Comparison of ENCODE assay signal across 20 mouse cellular contexts in genomic region chr1:19242021-19242420, GRCm38 (mm10). TPM values are rescaled to one million over a fixed set of nuclear protein-coding genes. Genes with fewer than 3 reads are reported as not detected.
A peak's percentile ranks its signal among the peaks of the same experiment; 100 is the strongest.
DNase-seq lines count a peak whose midpoint lies in the region; ATAC-seq and TF ChIP-seq lines count a peak whose summit lies in the region.
"Had no signal": no experiment of that assay in that cellular context is flagged by ENCODE, and none has a peak within 500 bp of the region (broad histone marks: within the 10 kb centered on the region; RNA-seq: fewer than 3 reads in every experiment).

No protein-coding gene starts in this region.

- no peak overlapping the region for H3K4me3 ChIP-seq in heart, embryonic 11.5 days (ENCODE audit: low read depth, low read length)
- H3K4me3 ChIP-seq in kidney, embryonic 16.5 days (ENCODE audit: low read length) = no peak overlapping the region
- no peak overlapping the region for H3K4me3 ChIP-seq in embryonic facial prominence, embryonic 10.5 days
- no peak overlapping the region for H3K4me3 ChIP-seq in limb, embryonic 12.5 days (replicated peaks)
- H3K4me3 ChIP-seq in intestine, postnatal 0 days (ENCODE audit: low read depth, low read length) = no peak overlapping the region
- H3K4me3 ChIP-seq: layer of hippocampus, adult 2 months; myocyte had no signal

- no peaks in the 10 kb centered on the region for H3K36me3 ChIP-seq in heart, embryonic 11.5 days (ENCODE audit: control insufficient read depth, insufficient read depth, low read length)
- no peaks in the 10 kb centered on the region for H3K36me3 ChIP-seq in kidney, embryonic 16.5 days (ENCODE audit: insufficient read depth, low read length)
- H3K36me3 ChIP-seq in embryonic facial prominence, embryonic 10.5 days (replicated peaks) = no peaks in the 10 kb centered on the region
- no peaks in the 10 kb centered on the region for H3K36me3 ChIP-seq in limb, embryonic 12.5 days
- H3K36me3 ChIP-seq in intestine, postnatal 0 days (ENCODE audit: control insufficient read depth, insufficient read depth) = no peaks in the 10 kb centered on the region

- ATAC-seq in heart, embryonic 11.5 days (replicated peaks; ENCODE audit: insufficient number of reproducible peaks, low FRiP score, low TSS enrichment) = no peak
- ATAC-seq in kidney, embryonic 16.5 days (ENCODE audit: low FRiP score, low TSS enrichment) = peak; percentile 36; the same call in 1 of the 2 replicates
- ATAC-seq in limb, embryonic 12.5 days (ENCODE audit: insufficient number of reproducible peaks, insufficient read depth, low FRiP score, low TSS enrichment, low read depth) = no peak
- no peak for ATAC-seq in intestine, postnatal 0 days
- ATAC-seq: inflammation-experienced regulatory T-cells, adult 6 months had no signal

- no peaks in the 10 kb centered on the region for H3K9me3 ChIP-seq in heart, embryonic 11.5 days (replicated peaks; ENCODE audit: control insufficient read depth, low read length)
- 0 out of 2 replicates have a peak, but pooled peaks cover under 1% of the 10 kb centered on the region for H3K9me3 ChIP-seq in kidney, embryonic 16.5 days (ENCODE audit: low read length)
- H3K9me3 ChIP-seq in embryonic facial prominence, embryonic 10.5 days = no peaks in the 10 kb centered on the region
- H3K9me3 ChIP-seq in limb, embryonic 12.5 days = no peaks in the 10 kb centered on the region
- no peaks in the 10 kb centered on the region for H3K9me3 ChIP-seq in intestine, postnatal 0 days (ENCODE audit: control insufficient read depth)

- intact Hi-C loops in heart, postnatal 25 days (cut with DNase I) = no loop called here

- H3K27ac ChIP-seq in heart, embryonic 11.5 days (ENCODE audit: low read depth, low read length) = no peak overlapping the region
- H3K27ac ChIP-seq in kidney, embryonic 16.5 days (ENCODE audit: low read length) = no peak overlapping the region
- H3K27ac ChIP-seq in embryonic facial prominence, embryonic 10.5 days (replicated peaks) = no peak overlapping the region
- H3K27ac ChIP-seq in limb, embryonic 12.5 days = no peak overlapping the region
- no peak overlapping the region for H3K27ac ChIP-seq in intestine, postnatal 0 days (ENCODE audit: low read depth, low read length)
- H3K27ac ChIP-seq: layer of hippocampus, adult 2 months; macrophage had no signal

- 6% methylated on average over 8 of the region's 8 CpGs for WGBS in heart, embryonic 11.5 days (ENCODE audit: insufficient replicate concordance)
- WGBS in kidney, embryonic 16.5 days = 4% methylated on average over 8 of the region's 8 CpGs
- 3% methylated on average over 8 of the region's 8 CpGs for WGBS in embryonic facial prominence, embryonic 10.5 days
- 3% methylated on average over 8 of the region's 8 CpGs for WGBS in limb, embryonic 12.5 days
- 4% methylated on average over 8 of the region's 8 CpGs for WGBS in intestine, postnatal 0 days

- peak overlapping the region; percentile 54; the same call in 1 of the 2 replicates for H3K4me2 ChIP-seq in heart, embryonic 11.5 days
- H3K4me2 ChIP-seq in kidney, embryonic 16.5 days (replicated peaks; ENCODE audit: low read depth, low read length) = peak overlapping the region; percentile 47
- peak overlapping the region; percentile 55 for H3K4me2 ChIP-seq in limb, embryonic 12.5 days
- no peak overlapping the region for H3K4me2 ChIP-seq in intestine, postnatal 0 days (replicated peaks; ENCODE audit: low read depth)

- H3K4me1 ChIP-seq in heart, embryonic 11.5 days (ENCODE audit: control insufficient read depth, insufficient read depth, low read length) = no peaks in the 10 kb centered on the region
- 0 out of 2 replicates have a peak, but pooled peaks cover 7% of the 10 kb centered on the region for H3K4me1 ChIP-seq in kidney, embryonic 16.5 days (ENCODE audit: insufficient read depth, low read length)
- peaks cover 15% of the 10 kb centered on the region for H3K4me1 ChIP-seq in embryonic facial prominence, embryonic 10.5 days
- peaks cover 19% of the 10 kb centered on the region for H3K4me1 ChIP-seq in limb, embryonic 12.5 days (replicated peaks)
- no peaks in the 10 kb centered on the region for H3K4me1 ChIP-seq in intestine, postnatal 0 days (replicated peaks; ENCODE audit: control insufficient read depth, insufficient read depth, low read length)

- no peak for TF ChIP-seq CTCF in intestine, postnatal 0 days (IDR thresholded peaks at IDR 0.05; ENCODE audit: low read depth)

- DNase-seq in heart, postnatal 25 days (ENCODE audit: low spot score) = no peak
- no peak for DNase-seq in kidney, postnatal 25 days
- peak; percentile 25 for DNase-seq in embryonic facial prominence, embryonic 10.5 days (ENCODE audit: low spot score)
- no peak for DNase-seq in cerebellum, postnatal 14 days
- DNase-seq: adrenal gland, postnatal 25 days; cerebellum, adult 9-11 months; right cerebral cortex, postnatal 25 days; thymus, postnatal 4 days had no signal

- no peak overlapping the region for H3K9ac ChIP-seq in heart, embryonic 11.5 days (ENCODE audit: low read depth, low read length)
- H3K9ac ChIP-seq in kidney, embryonic 16.5 days (replicated peaks; ENCODE audit: low read length) = no peak overlapping the region
- H3K9ac ChIP-seq in limb, embryonic 12.5 days (replicated peaks) = no peak overlapping the region
- H3K9ac ChIP-seq in intestine, postnatal 0 days (ENCODE audit: low read depth, low read length) = no peak overlapping the region
- H3K9ac ChIP-seq: lung, embryonic 14.5 days had no signal

- peaks cover 58% of the 10 kb centered on the region for H3K27me3 ChIP-seq in heart, embryonic 11.5 days (ENCODE audit: control insufficient read depth, insufficient read depth, low read length)
- H3K27me3 ChIP-seq in kidney, embryonic 16.5 days (ENCODE audit: insufficient read depth, low read length) = peaks cover 62% of the 10 kb centered on the region
- peaks cover 82% of the 10 kb centered on the region for H3K27me3 ChIP-seq in embryonic facial prominence, embryonic 10.5 days (replicated peaks; ENCODE audit: low read depth, poor library complexity, severe bottlenecking)
- peaks cover 56% of the 10 kb centered on the region for H3K27me3 ChIP-seq in limb, embryonic 12.5 days
- peaks cover 42% of the 10 kb centered on the region for H3K27me3 ChIP-seq in intestine, postnatal 0 days (replicated peaks; ENCODE audit: control insufficient read depth, insufficient read depth, low read length)

RNA-seq across cellular contexts. Expression of gene Tfap2b, which starts 33.3 kb away (rescaled TPM):
- 0.48 and 1.3 TPM in 2 replicates for polyA plus RNA-seq in heart, embryonic 11.5 days (2014; fragmentation: Nextera tagmentation; extraction: Ambion mirVana)
- total RNA-seq in heart, postnatal 25 days (2021) = under 1 TPM; 0.08 to 0.16 TPM
- polyA plus RNA-seq in kidney, embryonic 16.5 days (2015; fragmentation: Nextera tagmentation; extraction: Ambion mirVana) = 54.5 and 62.1 TPM in 2 replicates
- 31.5 and 38.3 TPM in 2 replicates for polyA plus RNA-seq in embryonic facial prominence, embryonic 10.5 days (2016; fragmentation: Nextera tagmentation; extraction: Ambion mirVana)
- 49.9 and 52.6 TPM in 2 replicates for polyA plus RNA-seq in limb, embryonic 12.5 days (2016; fragmentation: Nextera tagmentation; extraction: Ambion mirVana)
- not detected in 2 replicates for polyA plus RNA-seq in intestine, postnatal 0 days (2015; fragmentation: Nextera tagmentation; extraction: Ambion mirVana)
- total RNA-seq: granulocyte monocyte progenitor cell, adult 5-6 weeks; hematopoietic stem cell, adult 5-6 weeks; liver, adult 2 months had no signal
- polyA plus RNA-seq: inflammation-experienced regulatory T-cells, adult 6 months; macrophage; myocyte had no signal

Comparison
In these comparisons a context has a peak if more than half of its experiments do, and no peak if none do; other contexts are left out.
1. RNA of gene Tfap2b, which starts 33.3 kb away (polyA plus RNA-seq): 54.5 to 62.1 TPM in kidney, embryonic 16.5 days, 49.9 to 52.6 TPM in limb, embryonic 12.5 days and 31.5 to 38.3 TPM in embryonic facial prominence, embryonic 10.5 days; 0.48 to 1.3 TPM in heart, embryonic 11.5 days and not detected in intestine, postnatal 0 days; every median in the first group is over 10 times any median in the second.